Mouse (Mus musculus) leukemia stem cell, adult 10-12 weeks (primary cell): Measurements from ENCODE around the gene Tox4. TPM values are rescaled to one million over a fixed set of nuclear protein-coding genes. Genes with fewer than 3 reads are reported as not detected.

Experiments
- polyA plus RNA-seq: library from polyadenylated mRNA; stranded (reverse); fragments of >175 nt; gene quantifications from 2 replicates; pipeline ENCODE4 v1.2.3, GENCODE M21; 2012; ENCODE audit warnings: low replicate concordance

The Tox4 gene
- 12.4 and 22.4 TPM in 2 replicates for polyA plus RNA-seq

DNA sequence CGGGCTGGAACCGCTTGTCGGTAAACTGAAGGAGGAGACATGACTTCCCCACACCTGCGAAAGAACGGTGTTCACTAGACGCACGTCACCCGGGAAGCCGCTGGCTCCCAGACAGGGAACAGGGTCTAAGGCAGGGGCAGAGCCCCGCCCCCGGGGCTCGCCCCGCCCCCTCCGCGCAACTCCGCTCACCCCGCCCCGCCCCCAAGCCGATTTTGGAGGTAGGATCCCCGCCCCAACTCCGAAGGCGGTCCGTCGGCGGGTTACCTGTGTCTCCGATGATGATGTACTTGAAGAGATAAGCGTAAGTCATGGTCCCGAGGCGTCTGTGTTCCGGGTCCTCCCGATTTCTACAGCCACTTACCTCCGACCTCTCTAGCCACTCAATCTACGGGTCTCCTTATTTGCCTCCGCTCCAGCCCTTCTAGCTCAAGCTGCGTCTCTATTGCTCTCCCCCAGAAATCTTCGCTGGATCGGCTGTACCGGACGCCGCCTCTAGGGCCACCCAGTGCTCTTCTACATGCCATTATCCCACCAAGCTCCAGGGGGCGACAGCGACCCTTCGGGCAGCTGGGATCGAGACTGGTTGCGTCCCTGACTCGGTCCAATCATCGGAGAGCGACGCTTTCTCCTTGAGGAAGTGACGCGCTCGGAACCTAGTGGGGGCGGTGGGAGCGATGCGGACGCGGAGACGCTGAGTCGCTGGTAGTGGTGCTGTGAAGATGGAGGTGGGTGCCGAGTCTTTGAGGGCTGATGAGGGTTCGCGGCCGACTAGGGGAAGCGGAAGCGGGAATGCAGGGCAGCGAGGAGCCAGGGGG, at the start of gene Tox4, which contains the start of gene Rab2b:
Tox4 (plus strand) TSS at position 215 of the 815 bp plus-strand sequence.
Rab2b (minus strand) TSS at position 614 of the 815 bp plus-strand sequence.

DNA sequence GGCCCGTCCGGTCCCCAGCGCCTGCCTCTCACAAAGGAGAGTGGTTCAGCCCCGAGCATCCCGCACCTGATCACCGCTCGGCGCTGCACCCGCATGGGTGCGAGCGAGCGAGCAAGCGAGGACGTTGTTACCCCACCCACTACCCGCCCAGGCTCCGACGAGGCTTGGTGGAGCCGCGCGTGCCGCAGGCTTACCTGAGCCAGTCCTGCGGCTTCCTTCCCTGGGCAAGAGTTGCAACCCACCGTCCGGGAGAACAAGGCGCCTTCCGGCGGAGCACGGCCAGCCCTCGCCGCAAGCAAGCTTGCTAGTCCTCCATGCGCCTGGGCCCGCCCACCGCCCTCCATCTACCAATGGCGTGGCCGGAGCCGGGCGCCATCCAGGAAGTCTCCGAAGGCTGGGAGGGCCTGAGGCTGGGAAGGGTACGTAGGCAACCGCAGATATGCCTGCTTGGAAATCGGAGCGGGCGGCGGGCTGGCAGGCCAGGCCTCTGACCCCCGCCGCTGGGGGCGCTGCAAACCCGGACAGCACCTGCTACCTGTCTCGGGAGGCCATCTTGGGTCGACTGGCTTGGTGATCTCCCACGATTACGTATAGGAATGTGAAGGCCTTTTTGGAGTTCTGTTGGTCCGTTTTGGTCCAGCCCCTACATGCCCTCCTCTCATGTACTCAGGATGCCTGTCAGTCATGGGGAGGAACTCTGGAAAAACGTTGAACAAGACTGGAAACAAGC, 21.3 kb upstream of the Tox4 start, which contains the start of gene Chd8:
Chd8 (minus strand) TSS at position 297 of the 730 bp plus-strand sequence.

DNA sequence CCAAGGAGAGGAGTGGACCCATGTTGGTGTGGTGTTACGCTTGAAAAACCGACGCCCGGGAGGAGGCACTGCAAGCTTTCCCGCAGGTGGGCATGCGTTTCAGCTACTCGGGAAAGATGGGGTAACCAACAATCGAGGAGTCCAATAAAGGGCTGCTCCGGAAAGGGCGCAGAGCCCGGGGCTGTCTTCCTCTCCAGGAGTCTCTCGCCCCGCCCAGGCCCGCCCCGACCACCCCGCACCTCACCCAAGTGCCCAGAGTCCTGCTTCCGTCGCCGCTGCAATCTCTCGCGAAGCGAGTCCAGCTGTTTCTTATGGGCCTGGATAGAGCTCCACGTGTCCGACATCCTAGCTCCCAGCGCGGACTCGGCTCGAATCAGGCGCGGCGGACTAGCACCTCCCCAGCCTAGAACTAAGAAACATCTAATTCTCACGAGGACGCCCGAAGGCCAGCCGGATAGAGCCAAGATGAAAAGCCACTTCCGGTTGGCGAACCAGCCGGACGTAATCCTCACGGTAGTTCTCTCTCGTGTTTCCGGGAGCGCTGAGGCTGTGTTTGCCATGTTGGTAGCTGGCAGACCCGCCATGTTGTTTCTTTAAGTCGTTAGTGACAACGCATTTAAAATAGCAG, 25.8 kb downstream of the Tox4 start, which contains the start of gene Mettl3:
Mettl3 (minus strand) TSS at position 485 of the 628 bp plus-strand sequence.

DNA sequence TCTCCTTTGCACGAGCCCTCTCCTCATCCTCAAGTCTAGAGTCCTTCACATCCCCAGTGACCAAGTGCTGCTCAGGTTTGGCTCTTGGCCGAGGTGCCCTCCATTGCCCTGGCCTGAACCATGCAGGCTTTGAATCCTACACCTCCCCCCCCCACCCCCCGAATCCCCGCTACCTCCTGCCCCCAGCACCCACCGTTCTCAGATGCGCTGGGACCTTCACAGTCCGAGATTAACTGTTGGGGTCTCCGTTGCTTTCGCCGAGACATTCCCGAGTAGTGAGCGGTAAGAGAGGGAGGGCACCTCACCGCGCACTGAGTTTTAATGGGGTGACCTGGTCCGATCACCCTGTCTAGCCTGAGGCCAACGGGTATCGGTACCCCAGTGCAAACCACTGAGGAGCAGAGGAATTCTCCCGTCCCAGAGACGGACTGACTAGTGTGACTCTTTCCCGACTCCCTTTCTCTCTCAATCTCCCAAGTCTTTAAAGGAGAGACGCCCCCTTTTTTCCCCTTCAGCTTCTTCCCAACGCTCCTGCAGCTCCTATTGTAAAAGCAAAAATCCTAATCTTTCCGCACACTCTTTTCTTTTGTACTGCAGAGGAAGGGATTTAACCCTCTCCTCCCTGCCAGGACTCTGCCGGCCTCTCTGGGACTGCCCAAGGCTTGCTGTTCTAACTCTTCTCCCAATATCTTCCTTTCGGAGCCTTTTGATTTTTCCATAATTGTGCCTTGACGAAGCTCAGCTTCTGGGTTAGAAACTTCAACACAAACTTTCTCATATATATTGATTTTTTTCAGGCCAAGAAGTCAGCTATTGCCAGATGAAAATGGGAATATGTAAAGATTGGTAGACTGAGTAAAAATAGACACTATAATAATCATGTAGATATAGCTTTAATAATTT, 49.2 kb downstream of the Tox4 start, which contains the start of gene Sall2:
Sall2 (minus strand) TSS at position 853 of the 903 bp plus-strand sequence.

Other genes with a start within 250 kb of the Tox4 start
- not detected in 2 replicates for gene Olfr221, start 236.7 kb upstream of the Tox4 start, polyA plus RNA-seq
- 8.3 and 14.3 TPM in 2 replicates for gene Hnrnpc, start 175.1 kb upstream of the Tox4 start, polyA plus RNA-seq
- 0.23 and 0.32 TPM in 2 replicates for gene Rpgrip1, start 168.4 kb upstream of the Tox4 start, polyA plus RNA-seq
- gene Supt16, start 81.7 kb upstream of the Tox4 start, polyA plus RNA-seq: 7.6 and 27.2 TPM in 2 replicates
- gene Chd8, start 21.4 kb upstream of the Tox4 start, polyA plus RNA-seq: 5.9 and 16.9 TPM in 2 replicates
- 0.17 and 0.73 TPM in 2 replicates for gene Rab2b, start 399 bp downstream of the Tox4 start, polyA plus RNA-seq
- 2.8 and 8.4 TPM in 2 replicates for gene Mettl3, start 26.0 kb downstream of the Tox4 start, polyA plus RNA-seq
- gene Sall2, start 49.6 kb downstream of the Tox4 start, polyA plus RNA-seq: 0.51 and 0.54 TPM in 2 replicates
- gene Olfr1513, start 77.3 kb downstream of the Tox4 start, polyA plus RNA-seq: not detected in 2 replicates
- not detected in 2 replicates for gene Olfr1512, start 100.0 kb downstream of the Tox4 start, polyA plus RNA-seq
- gene Olfr1511, start 118.2 kb downstream of the Tox4 start, polyA plus RNA-seq: not detected in 2 replicates
- gene Olfr1510, start 135.2 kb downstream of the Tox4 start, polyA plus RNA-seq: not detected in 2 replicates
- not detected in 2 replicates for gene Olfr1509, start 163.8 kb downstream of the Tox4 start, polyA plus RNA-seq
- not detected in 2 replicates for gene Olfr1508, start 188.3 kb downstream of the Tox4 start, polyA plus RNA-seq
- not detected in 2 replicates for gene Olfr1507, start 216.6 kb downstream of the Tox4 start, polyA plus RNA-seq